Mouse (Mus musculus) R1 (cell line): ENCODE data around the gene Ccdc24.
A peak's percentile ranks its signal among the peaks of the same experiment; 100 is the strongest.

Experiments used
- DNase-seq: peaks from one replicate; pipeline ENCODE4 v3.0.0-alpha.2; 2018; ENCODE audit warnings: low read depth, low spot score

Gene Ccdc24

DNA sequence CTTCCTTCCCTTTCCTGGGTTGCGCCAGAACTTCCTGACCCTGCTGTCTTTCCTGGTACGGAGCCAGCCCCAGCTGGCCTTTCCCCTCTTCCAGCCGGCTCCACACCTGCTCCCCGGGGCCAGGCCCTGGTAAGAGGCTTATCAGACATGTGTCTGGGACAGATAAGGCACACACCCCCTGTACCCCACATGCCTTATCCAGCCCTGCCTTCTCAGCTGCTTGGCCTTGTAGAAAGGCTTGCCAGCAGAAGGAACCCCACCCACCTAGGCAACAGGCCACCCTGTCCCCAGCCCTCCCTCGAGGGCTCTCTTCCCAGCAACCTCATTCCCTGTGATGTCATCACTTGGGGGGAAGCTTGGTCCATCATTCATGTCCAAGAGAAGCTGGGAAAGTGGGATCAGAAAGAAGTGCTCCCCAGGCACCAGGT is 42.2 kb downstream of the Ccdc24 start:
- DNase-seq = no peak

DNA sequence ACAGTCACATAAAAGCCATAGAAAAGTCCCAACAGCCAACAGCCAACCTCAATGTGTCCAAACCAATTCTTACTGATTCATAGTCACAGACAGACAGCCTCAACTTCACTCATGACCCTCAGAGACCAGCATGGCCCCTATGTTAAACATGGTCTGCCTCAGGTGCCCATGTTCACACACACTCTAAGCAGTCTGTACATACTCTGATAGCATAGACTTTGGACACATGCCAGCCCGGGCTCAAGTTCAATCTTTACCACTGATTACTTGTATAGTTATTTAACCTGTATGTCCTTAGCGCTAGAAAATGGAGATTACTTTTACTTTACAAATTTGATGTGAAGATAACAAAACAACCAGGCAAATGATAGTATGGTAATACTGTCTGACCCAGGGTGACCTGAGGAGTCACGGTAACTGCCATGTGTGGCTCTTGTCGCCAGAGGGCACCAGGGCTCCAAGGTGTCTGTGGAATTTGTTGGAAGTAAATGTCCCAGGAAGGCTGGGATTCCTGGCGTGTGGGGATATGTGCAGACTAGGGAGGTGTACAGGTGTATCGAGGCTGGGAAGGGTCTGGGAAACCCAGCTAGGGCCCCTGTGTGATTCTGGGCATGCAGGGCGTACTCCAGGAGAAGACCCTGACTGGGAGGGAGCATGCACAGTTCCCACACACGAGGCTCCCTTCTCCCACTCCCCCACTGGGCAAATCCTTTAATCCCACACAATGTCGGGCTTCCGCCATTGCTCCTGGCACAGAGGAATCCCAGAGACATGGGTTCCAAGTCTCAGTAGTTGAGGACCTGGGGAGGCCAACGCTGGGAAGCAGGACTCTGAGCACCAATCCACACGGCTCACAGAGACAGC is 42.9 kb downstream of the Ccdc24 start:
- peak; percentile 78 for DNase-seq

DNA sequence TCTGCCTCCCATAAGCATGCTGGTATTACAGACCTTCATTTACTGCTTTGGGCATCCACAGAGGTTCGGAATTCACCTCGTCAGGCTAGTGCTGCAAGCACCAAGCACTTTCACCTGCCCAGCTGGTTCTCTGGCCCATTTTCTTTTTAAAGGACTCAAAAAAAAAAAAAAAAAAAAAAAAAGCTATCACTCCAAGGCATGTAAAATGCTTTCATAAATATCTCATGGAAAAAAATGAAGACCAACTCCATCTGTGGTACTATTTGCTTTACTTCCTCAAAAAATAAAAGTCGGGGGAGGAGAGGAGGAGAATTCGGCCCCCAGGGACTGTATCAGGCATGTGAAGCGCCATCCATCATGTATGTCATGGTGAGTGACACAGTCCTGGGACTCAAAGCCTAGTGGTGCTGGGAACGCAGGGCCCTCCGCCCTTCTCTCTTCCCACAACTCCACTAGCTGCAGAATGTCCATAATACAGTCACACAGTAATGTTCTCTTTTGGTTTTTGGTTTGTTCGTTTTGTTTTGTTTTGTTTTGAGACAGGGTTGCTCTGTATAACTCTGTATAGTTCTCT is 43.7 kb downstream of the Ccdc24 start:
- no peak for DNase-seq

- peak; percentile 44 for DNase-seq
Observed at GRCm38 (mm10) chr4:117818032-117818431, 54.3 kb downstream of the Ccdc24 start.

- DNase-seq = no peak
Observed at GRCm38 (mm10) chr4:117816776-117817175, 55.6 kb downstream of the Ccdc24 start.
